Mouse (Mus musculus): ENCODE measurements around the gene Plb1. TPM values are rescaled to one million over a fixed set of nuclear protein-coding genes. Genes with fewer than 3 reads are reported as not detected.

The Plb1 gene
- total and polyA plus RNA-seq, 2 experiments from 2014 or later = 0.10 to 0.16 TPM

- H3K4me1 ChIP-seq (ENCODE audit: insufficient read depth, low read length) = no peaks in the 10 kb centered on the region
- DNase-seq (ENCODE audit: low spot score) = no peak
- no peak overlapping the region for H3K4me3 ChIP-seq (ENCODE audit: low read length)
- H3K27ac ChIP-seq = no peak overlapping the region
- no peak for ATAC-seq
- H3K9me3 ChIP-seq (ENCODE audit: low read length) = no peaks in the 10 kb centered on the region
- no peak for TF ChIP-seq CTCF (IDR thresholded peaks at IDR 0.05; ENCODE audit: low read depth)
- H3K36me3 ChIP-seq (ENCODE audit: insufficient read depth, low read length) = no peaks in the 10 kb centered on the region
- H3K9ac ChIP-seq (replicated peaks; ENCODE audit: low read length) = no peak overlapping the region
- 59% methylated on average over 12 of the region's 12 CpGs for WGBS
- no peaks in the 10 kb centered on the region for H3K27me3 ChIP-seq (ENCODE audit: insufficient read depth, low read length)
- H3K4me2 ChIP-seq (ENCODE audit: low read depth, low read length) = no peak overlapping the region
Observed at GRCm38 (mm10) chr5:32195857-32196609, 36.5 kb upstream of the Plb1 start.

- H3K27me3 ChIP-seq (ENCODE audit: insufficient read depth, low read length) = no peaks in the 10 kb centered on the region
- TF ChIP-seq CTCF (IDR thresholded peaks at IDR 0.05; ENCODE audit: low read depth) = peak; percentile 85
- H3K4me1 ChIP-seq (ENCODE audit: insufficient read depth, low read length) = no peaks in the 10 kb centered on the region
- no peak overlapping the region for H3K27ac ChIP-seq
- 14% methylated on average over 4 of the region's 4 CpGs for WGBS
- ATAC-seq (peak; percentile 43; the same call in 1 of the 2 replicates), DNase-seq (ENCODE audit: low spot score) (peak; percentile 80)
- H3K4me2 ChIP-seq (ENCODE audit: low read depth, low read length) = no peak overlapping the region
- H3K9me3 ChIP-seq (ENCODE audit: low read length) = no peaks in the 10 kb centered on the region
- H3K4me3 ChIP-seq (ENCODE audit: low read length) = no peak overlapping the region
- H3K36me3 ChIP-seq (ENCODE audit: insufficient read depth, low read length) = no peaks in the 10 kb centered on the region
- H3K9ac ChIP-seq (replicated peaks; ENCODE audit: low read length) = no peak overlapping the region
Observed at GRCm38 (mm10) chr5:32197698-32198097, 34.8 kb upstream of the Plb1 start.

- Histone ChIP-seq H3K36me3 (ENCODE audit: insufficient read depth, low read length) (no peaks in the 10 kb centered on the region), H3K9ac (replicated peaks; ENCODE audit: low read length) (no peak overlapping the region), H3K4me1 (ENCODE audit: insufficient read depth, low read length) (no peaks in the 10 kb centered on the region), H3K27me3 (ENCODE audit: insufficient read depth, low read length) (no peaks in the 10 kb centered on the region), H3K27ac (no peak overlapping the region), H3K4me2 (ENCODE audit: low read depth, low read length) (no peak overlapping the region), H3K4me3 (ENCODE audit: low read length) (no peak overlapping the region), H3K9me3 (ENCODE audit: low read length) (no peaks in the 10 kb centered on the region)
- DNase-seq (ENCODE audit: low spot score) (no peak), ATAC-seq (no peak)
- WGBS = 75% methylated on average over 3 of the region's 3 CpGs
- TF ChIP-seq CTCF (IDR thresholded peaks at IDR 0.05; ENCODE audit: low read depth) = no peak
Observed at GRCm38 (mm10) chr5:32199136-32199535, 33.4 kb upstream of the Plb1 start.

- Histone ChIP-seq H3K27ac (no peak overlapping the region), H3K4me2 (ENCODE audit: low read depth, low read length) (no peak overlapping the region), H3K4me1 (ENCODE audit: insufficient read depth, low read length) (no peaks in the 10 kb centered on the region), H3K36me3 (ENCODE audit: insufficient read depth, low read length) (no peaks in the 10 kb centered on the region), H3K4me3 (ENCODE audit: low read length) (no peak overlapping the region), H3K9ac (replicated peaks; ENCODE audit: low read length) (no peak overlapping the region), H3K27me3 (ENCODE audit: insufficient read depth, low read length) (no peaks in the 10 kb centered on the region), H3K9me3 (ENCODE audit: low read length) (no peaks in the 10 kb centered on the region)
- WGBS = 98% methylated on average over 3 of the region's 3 CpGs
- DNase-seq (ENCODE audit: low spot score) (no peak), ATAC-seq (no peak)
- no peak for TF ChIP-seq CTCF (IDR thresholded peaks at IDR 0.05; ENCODE audit: low read depth)
Observed at GRCm38 (mm10) chr5:32199594-32199993, 32.9 kb upstream of the Plb1 start.

- WGBS = 69% methylated on average over 4 of the region's 4 CpGs
- Histone ChIP-seq H3K4me1 (ENCODE audit: insufficient read depth, low read length) (no peaks in the 10 kb centered on the region), H3K4me2 (ENCODE audit: low read depth, low read length) (no peak overlapping the region), H3K27me3 (ENCODE audit: insufficient read depth, low read length) (no peaks in the 10 kb centered on the region), H3K27ac (no peak overlapping the region), H3K4me3 (ENCODE audit: low read length) (no peak overlapping the region), H3K36me3 (ENCODE audit: insufficient read depth, low read length) (no peaks in the 10 kb centered on the region), H3K9me3 (ENCODE audit: low read length) (no peaks in the 10 kb centered on the region), H3K9ac (replicated peaks; ENCODE audit: low read length) (no peak overlapping the region)
- DNase-seq (ENCODE audit: low spot score) (no peak), ATAC-seq (no peak)
- peak; percentile 65 for TF ChIP-seq CTCF (IDR thresholded peaks at IDR 0.05; ENCODE audit: low read depth)
Observed at GRCm38 (mm10) chr5:32204653-32205052, 27.9 kb upstream of the Plb1 start.

- no peak overlapping the region for H3K4me2 ChIP-seq (ENCODE audit: low read depth, low read length)
- H3K27me3 ChIP-seq (ENCODE audit: insufficient read depth, low read length) = no peaks in the 10 kb centered on the region
- H3K27ac ChIP-seq = no peak overlapping the region
- DNase-seq (ENCODE audit: low spot score) (no peak), ATAC-seq (no peak)
- no peaks in the 10 kb centered on the region for H3K9me3 ChIP-seq (ENCODE audit: low read length)
- 78% methylated on average over 2 of the region's 2 CpGs for WGBS
- no peaks in the 10 kb centered on the region for H3K36me3 ChIP-seq (ENCODE audit: insufficient read depth, low read length)
- no peaks in the 10 kb centered on the region for H3K4me1 ChIP-seq (ENCODE audit: insufficient read depth, low read length)
- TF ChIP-seq CTCF (IDR thresholded peaks at IDR 0.05; ENCODE audit: low read depth) = no peak
- H3K4me3 ChIP-seq (ENCODE audit: low read length) = no peak overlapping the region
- H3K9ac ChIP-seq (replicated peaks; ENCODE audit: low read length) = no peak overlapping the region
Observed at GRCm38 (mm10) chr5:32206726-32207125, 25.8 kb upstream of the Plb1 start.

- TF ChIP-seq CTCF (IDR thresholded peaks at IDR 0.05; ENCODE audit: low read depth) = no peak
- Histone ChIP-seq H3K27ac (no peak overlapping the region), H3K9me3 (ENCODE audit: low read length) (no peaks in the 10 kb centered on the region), H3K4me1 (ENCODE audit: insufficient read depth, low read length) (no peaks in the 10 kb centered on the region), H3K36me3 (ENCODE audit: insufficient read depth, low read length) (no peaks in the 10 kb centered on the region), H3K9ac (replicated peaks; ENCODE audit: low read length) (no peak overlapping the region), H3K4me3 (ENCODE audit: low read length) (no peak overlapping the region), H3K4me2 (ENCODE audit: low read depth, low read length) (no peak overlapping the region), H3K27me3 (ENCODE audit: insufficient read depth, low read length) (no peaks in the 10 kb centered on the region)
- no peak for ATAC-seq
- DNase-seq (ENCODE audit: low spot score) = no peak
- WGBS = 77% methylated on average over 8 of the region's 8 CpGs
Observed at GRCm38 (mm10) chr5:32208460-32208859, 24.0 kb upstream of the Plb1 start.

Data from hindbrain, postnatal 0 days (tissue).